Mouse (Mus musculus): ENCODE measurements around the gene Nck2.

DNA sequence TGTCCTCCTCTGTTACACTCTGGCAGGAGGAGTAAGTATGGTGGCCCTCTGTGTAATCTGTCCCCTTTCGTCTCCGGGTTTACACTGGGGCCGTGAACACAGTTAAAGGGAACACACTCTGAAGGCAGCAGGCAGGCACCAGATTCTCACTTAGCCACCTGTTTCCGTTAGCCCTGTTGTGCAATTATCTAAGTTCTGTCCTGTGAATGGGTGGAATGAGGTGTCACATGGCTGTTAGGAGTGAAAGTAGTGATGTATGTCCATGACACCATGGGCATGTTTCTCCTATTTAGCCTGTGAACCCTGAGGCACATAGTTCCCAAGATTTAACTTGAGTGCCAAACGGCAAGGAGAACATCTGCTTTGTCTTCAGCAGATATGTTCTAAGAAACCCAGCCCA is 55.7 kb downstream of the Nck2 start:
- TF ChIP-seq POLR2A (IDR thresholded peaks at IDR 0.05; ENCODE audit: control insufficient read depth, extremely low read depth, insufficient read depth, low read length, poor library complexity) = no peak
- TF ChIP-seq CTCF (IDR thresholded peaks at IDR 0.05; ENCODE audit: borderline replicate concordance, control insufficient read depth, extremely low read depth, insufficient read depth, low read length, poor library complexity) = no peak
